Mouse (Mus musculus): Measurements from ENCODE around the gene Ovol2. TPM values are rescaled to one million over a fixed set of nuclear protein-coding genes. Genes with fewer than 3 reads are reported as not detected.

Ovol2 gene
- polyA plus RNA-seq, 1 experiment from 2014 or later: not detected

- H3K4me3 ChIP-seq (replicated peaks; ENCODE audit: low read length): no peak overlapping the region
- H3K9me3 ChIP-seq (ENCODE audit: control insufficient read depth, low read length): no peaks in the 10 kb centered on the region
- WGBS: 77% methylated on average over 9 of the region's 9 CpGs
- no peaks in the 10 kb centered on the region for H3K36me3 ChIP-seq (replicated peaks; ENCODE audit: control insufficient read depth, insufficient read depth)
- H3K4me2 ChIP-seq (replicated peaks): no peak overlapping the region
- H3K4me1 ChIP-seq (replicated peaks; ENCODE audit: control insufficient read depth, insufficient read depth, low read length): no peaks in the 10 kb centered on the region
- no peak overlapping the region for H3K27ac ChIP-seq
- H3K9ac ChIP-seq: no peak overlapping the region
- DNase-seq (ENCODE audit: low spot score) (no peak), ATAC-seq (ENCODE audit: low FRiP score) (no peak)
- no peaks in the 10 kb centered on the region for H3K27me3 ChIP-seq (ENCODE audit: control insufficient read depth, insufficient read depth, low read length)
Measured at GRCm38 (mm10) chr2:144299749-144300669, 31.9 kb downstream of the Ovol2 start.

GRCm38 (mm10) chr2:144295145-144295735, 36.7 kb downstream of the Ovol2 start:
- no peak overlapping the region for H3K27ac ChIP-seq
- H3K36me3 ChIP-seq (replicated peaks; ENCODE audit: control insufficient read depth, insufficient read depth): no peaks in the 10 kb centered on the region
- no peaks in the 10 kb centered on the region for H3K4me1 ChIP-seq (replicated peaks; ENCODE audit: control insufficient read depth, insufficient read depth, low read length)
- H3K27me3 ChIP-seq (ENCODE audit: control insufficient read depth, insufficient read depth, low read length): no peaks in the 10 kb centered on the region
- DNase-seq (ENCODE audit: low spot score) (no peak), ATAC-seq (ENCODE audit: low FRiP score) (no peak)
- no peak overlapping the region for H3K4me3 ChIP-seq (replicated peaks; ENCODE audit: low read length)
- H3K9me3 ChIP-seq (ENCODE audit: control insufficient read depth, low read length): no peaks in the 10 kb centered on the region
- H3K9ac ChIP-seq: no peak overlapping the region
- H3K4me2 ChIP-seq (replicated peaks): no peak overlapping the region
- 70% methylated on average over 9 of the region's 9 CpGs for WGBS

DNA sequence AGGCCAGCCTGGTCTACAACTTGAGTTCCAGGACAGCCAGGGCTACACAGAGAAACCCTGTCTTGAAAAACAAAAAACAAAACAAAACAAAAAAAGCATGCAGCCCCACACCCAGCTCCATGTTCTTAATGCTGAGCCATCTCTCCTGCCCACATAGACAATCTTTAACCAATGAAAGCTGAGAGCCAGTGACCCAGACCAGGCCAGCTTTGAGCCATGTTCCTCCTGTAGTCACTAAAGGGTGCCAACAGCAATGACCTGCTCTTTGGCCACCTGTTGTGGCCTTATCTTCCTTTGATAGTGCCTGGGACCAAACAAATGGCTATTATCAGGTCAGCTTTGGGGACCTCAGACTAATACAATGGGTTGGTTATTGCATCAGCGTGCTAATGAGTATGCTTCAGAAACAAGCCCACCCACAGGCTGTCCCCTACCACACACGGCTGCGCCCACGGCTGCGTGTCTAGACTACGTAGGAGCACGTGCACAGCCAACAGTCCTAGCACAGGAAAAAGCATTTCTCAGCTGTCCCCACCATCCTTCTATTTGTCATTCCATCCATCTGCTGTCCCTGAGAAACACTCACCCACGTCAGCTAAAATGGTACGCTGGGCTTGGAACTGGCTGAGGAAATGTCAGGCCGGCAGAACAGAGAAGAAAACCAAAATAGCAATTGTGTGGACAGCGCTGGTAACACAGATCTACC, 40.2 kb downstream of the Ovol2 start:
- no peaks in the 10 kb centered on the region for H3K36me3 ChIP-seq (replicated peaks; ENCODE audit: control insufficient read depth, insufficient read depth)
- H3K4me1 ChIP-seq (replicated peaks; ENCODE audit: control insufficient read depth, insufficient read depth, low read length): no peaks in the 10 kb centered on the region
- no peak overlapping the region for H3K4me2 ChIP-seq (replicated peaks)
- DNase-seq (ENCODE audit: low spot score) (no peak), ATAC-seq (ENCODE audit: low FRiP score) (no peak)
- no peaks in the 10 kb centered on the region for H3K27me3 ChIP-seq (ENCODE audit: control insufficient read depth, insufficient read depth, low read length)
- no peak overlapping the region for H3K9ac ChIP-seq
- WGBS: 81% methylated on average over 11 of the region's 11 CpGs
- H3K9me3 ChIP-seq (ENCODE audit: control insufficient read depth, low read length): no peaks in the 10 kb centered on the region
- no peak overlapping the region for H3K27ac ChIP-seq
- no peak overlapping the region for H3K4me3 ChIP-seq (replicated peaks; ENCODE audit: low read length)

DNA sequence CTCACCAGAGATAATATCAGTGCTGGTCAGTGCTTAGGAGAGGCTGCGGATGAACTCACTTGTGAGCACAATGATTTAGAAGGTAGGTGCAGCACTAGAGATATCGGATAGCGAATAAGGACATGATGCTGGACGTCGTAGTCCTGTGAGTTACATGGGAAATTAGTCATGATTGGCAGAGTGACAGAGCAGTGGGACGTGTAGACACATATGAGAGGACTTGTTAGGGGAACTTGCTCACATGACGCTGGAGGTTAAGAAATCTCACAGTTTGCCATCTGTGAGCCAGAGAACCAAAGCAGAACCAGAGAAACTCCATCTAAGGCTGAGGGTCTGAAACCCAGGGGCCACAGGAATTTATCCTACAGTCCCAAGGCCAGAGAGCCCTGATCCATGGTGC, 41.6 kb downstream of the Ovol2 start:
- Histone ChIP-seq H3K27ac (no peak overlapping the region), H3K4me1 (replicated peaks; ENCODE audit: control insufficient read depth, insufficient read depth, low read length) (no peaks in the 10 kb centered on the region), H3K27me3 (ENCODE audit: control insufficient read depth, insufficient read depth, low read length) (no peaks in the 10 kb centered on the region), H3K4me2 (replicated peaks) (no peak overlapping the region), H3K36me3 (replicated peaks; ENCODE audit: control insufficient read depth, insufficient read depth) (no peaks in the 10 kb centered on the region), H3K9ac (no peak overlapping the region), H3K9me3 (ENCODE audit: control insufficient read depth, low read length) (no peaks in the 10 kb centered on the region), H3K4me3 (replicated peaks; ENCODE audit: low read length) (no peak overlapping the region)
- 93% methylated on average over 7 of the region's 7 CpGs for WGBS
- DNase-seq (ENCODE audit: low spot score) (no peak), ATAC-seq (ENCODE audit: low FRiP score) (no peak)

DNA sequence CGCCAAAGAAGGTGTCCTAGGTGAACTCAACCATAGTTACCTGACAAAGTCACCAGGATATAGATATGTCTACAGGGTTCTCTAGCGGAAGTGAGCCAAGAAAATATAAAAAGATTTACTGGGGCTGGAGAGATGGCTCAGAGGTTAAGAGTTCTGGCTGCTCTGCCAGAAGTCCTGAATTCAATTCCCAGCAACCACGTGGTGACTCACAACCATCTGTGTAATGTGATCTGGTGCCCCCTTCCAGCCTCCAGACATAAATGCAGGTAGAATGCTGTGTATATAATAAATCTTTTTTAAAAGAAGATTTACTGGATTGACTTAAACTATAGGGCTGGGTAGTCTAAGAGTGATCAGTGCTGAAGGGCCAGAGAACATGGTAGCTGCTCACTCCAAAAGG, 50.5 kb downstream of the Ovol2 start:
- H3K4me1 ChIP-seq (replicated peaks; ENCODE audit: control insufficient read depth, insufficient read depth, low read length): no peaks in the 10 kb centered on the region

DNA sequence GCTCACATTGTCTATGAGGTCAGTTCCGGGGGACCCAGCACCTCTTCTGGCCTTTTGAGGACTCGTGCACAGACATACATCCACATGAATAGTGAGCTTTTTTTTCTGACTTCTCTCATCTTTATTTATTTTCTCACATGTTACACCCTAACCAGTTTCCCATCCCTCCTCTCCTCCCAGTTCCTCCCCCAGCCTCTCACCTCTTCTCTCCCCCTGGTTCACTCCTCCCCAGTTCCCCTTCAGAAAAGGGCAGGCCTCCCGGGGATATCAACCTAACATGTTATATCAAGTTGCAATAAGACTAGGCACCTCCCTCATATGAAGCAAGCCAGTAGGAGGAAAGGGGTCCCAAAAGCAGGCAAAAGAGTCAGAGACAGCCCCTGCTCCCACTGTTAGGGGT, 51.4 kb downstream of the Ovol2 start:
- 83% methylated on average over 3 of the region's 3 CpGs for WGBS
- ATAC-seq (ENCODE audit: low FRiP score): no peak

More for the DNA sequence above, 50.5 kb downstream of the Ovol2 start:
- Histone ChIP-seq H3K36me3 (replicated peaks; ENCODE audit: control insufficient read depth, insufficient read depth) (peaks cover 18% of the 10 kb centered on the region; the same call in 1 of the 2 replicates), H3K27ac (no peak overlapping the region), H3K4me3 (replicated peaks; ENCODE audit: low read length) (no peak overlapping the region), H3K27me3 (ENCODE audit: control insufficient read depth, insufficient read depth, low read length) (no peaks in the 10 kb centered on the region), H3K9me3 (ENCODE audit: control insufficient read depth, low read length) (no peaks in the 10 kb centered on the region), H3K4me2 (replicated peaks) (no peak overlapping the region), H3K9ac (no peak overlapping the region)
- no peak for ATAC-seq (ENCODE audit: low FRiP score)
- WGBS: 69% methylated on average over 3 of the region's 3 CpGs
- no peak for DNase-seq (ENCODE audit: low spot score)

DNA sequence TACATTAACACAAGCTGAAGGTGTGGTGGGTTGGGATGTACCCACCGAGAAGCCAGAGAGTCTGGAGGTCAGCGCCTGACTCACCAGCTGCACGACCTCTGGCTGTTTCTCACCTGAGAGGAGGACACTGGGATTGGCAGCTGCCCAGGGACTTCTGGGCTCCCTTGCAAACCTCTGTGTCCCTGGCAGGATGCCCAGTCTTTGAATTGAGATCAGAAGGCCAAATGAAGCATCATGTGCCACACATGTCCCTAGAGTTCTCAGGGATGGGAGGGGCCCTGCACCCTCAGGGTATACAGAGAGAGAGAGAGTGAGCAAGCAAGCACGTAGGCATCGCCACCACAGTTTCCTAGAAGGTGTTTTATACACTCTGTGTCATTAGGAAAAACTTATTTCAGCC, 52.2 kb downstream of the Ovol2 start:
- no peak overlapping the region for H3K4me3 ChIP-seq (replicated peaks; ENCODE audit: low read length)
- H3K27ac ChIP-seq: no peak overlapping the region
- no peaks in the 10 kb centered on the region for H3K27me3 ChIP-seq (ENCODE audit: control insufficient read depth, insufficient read depth, low read length)
- no peak overlapping the region for H3K9ac ChIP-seq
- no peak; the same call in 1 of the 2 replicates for ATAC-seq (ENCODE audit: low FRiP score)
- no peaks in the 10 kb centered on the region for H3K9me3 ChIP-seq (ENCODE audit: control insufficient read depth, low read length)
- no peaks in the 10 kb centered on the region for H3K4me1 ChIP-seq (replicated peaks; ENCODE audit: control insufficient read depth, insufficient read depth, low read length)
- WGBS: 68% methylated on average over 5 of the region's 5 CpGs
- no peak overlapping the region for H3K4me2 ChIP-seq (replicated peaks)
- DNase-seq (ENCODE audit: low spot score): no peak
- peaks cover 18% of the 10 kb centered on the region; the same call in 1 of the 2 replicates for H3K36me3 ChIP-seq (replicated peaks; ENCODE audit: control insufficient read depth, insufficient read depth)

More for the DNA sequence above, 51.4 kb downstream of the Ovol2 start:
- Histone ChIP-seq H3K4me1 (replicated peaks; ENCODE audit: control insufficient read depth, insufficient read depth, low read length) (no peaks in the 10 kb centered on the region), H3K36me3 (replicated peaks; ENCODE audit: control insufficient read depth, insufficient read depth) (peaks cover 18% of the 10 kb centered on the region; the same call in 1 of the 2 replicates), H3K4me2 (replicated peaks) (no peak overlapping the region), H3K9me3 (ENCODE audit: control insufficient read depth, low read length) (no peaks in the 10 kb centered on the region), H3K27me3 (ENCODE audit: control insufficient read depth, insufficient read depth, low read length) (no peaks in the 10 kb centered on the region), H3K27ac (no peak overlapping the region), H3K4me3 (replicated peaks; ENCODE audit: low read length) (no peak overlapping the region), H3K9ac (no peak overlapping the region)
- no peak for DNase-seq (ENCODE audit: low spot score)

DNA sequence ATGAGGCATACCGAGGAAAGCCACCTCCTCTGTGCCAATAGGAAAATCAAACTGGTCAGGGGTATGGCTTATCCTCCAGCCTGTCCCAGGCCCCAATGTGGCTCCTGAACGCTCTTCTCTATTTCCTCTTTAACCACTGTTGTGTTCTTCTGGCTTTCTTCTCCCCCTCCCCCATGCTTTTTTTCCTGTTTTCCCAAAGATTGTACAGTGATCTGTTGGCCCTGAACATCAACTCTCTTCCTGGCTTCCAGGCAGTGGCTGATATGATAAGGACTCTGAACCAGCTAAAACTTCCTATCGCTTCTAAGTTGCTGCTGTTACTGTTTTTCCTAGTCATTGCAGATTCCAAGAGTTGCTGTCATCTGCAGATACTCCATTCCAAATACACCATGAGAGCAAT, 55.1 kb downstream of the Ovol2 start:
- Histone ChIP-seq H3K9me3 (ENCODE audit: control insufficient read depth, low read length) (no peaks in the 10 kb centered on the region), H3K4me1 (replicated peaks; ENCODE audit: control insufficient read depth, insufficient read depth, low read length) (no peaks in the 10 kb centered on the region), H3K4me3 (replicated peaks; ENCODE audit: low read length) (no peak overlapping the region), H3K36me3 (replicated peaks; ENCODE audit: control insufficient read depth, insufficient read depth) (peaks cover 18% of the 10 kb centered on the region; the same call in 1 of the 2 replicates), H3K4me2 (replicated peaks) (no peak overlapping the region), H3K9ac (no peak overlapping the region), H3K27me3 (ENCODE audit: control insufficient read depth, insufficient read depth, low read length) (no peaks in the 10 kb centered on the region), H3K27ac (no peak overlapping the region)
- 91% methylated on average over 3 of the region's 3 CpGs for WGBS
- DNase-seq (ENCODE audit: low spot score) (no peak), ATAC-seq (ENCODE audit: low FRiP score) (no peak)

- no peak for ATAC-seq (ENCODE audit: low FRiP score)
- Histone ChIP-seq H3K4me1 (replicated peaks; ENCODE audit: control insufficient read depth, insufficient read depth, low read length) (peaks cover under 1% of the 10 kb centered on the region), H3K9ac (no peak overlapping the region), H3K4me2 (replicated peaks) (no peak overlapping the region), H3K36me3 (replicated peaks; ENCODE audit: control insufficient read depth, insufficient read depth) (peaks cover 15% of the 10 kb centered on the region; the same call in 1 of the 2 replicates), H3K27ac (no peak overlapping the region), H3K4me3 (replicated peaks; ENCODE audit: low read length) (no peak overlapping the region), H3K9me3 (ENCODE audit: control insufficient read depth, low read length) (no peaks in the 10 kb centered on the region), H3K27me3 (ENCODE audit: control insufficient read depth, insufficient read depth, low read length) (no peaks in the 10 kb centered on the region)
- WGBS: 75% methylated on average over 8 of the region's 8 CpGs
- no peak for DNase-seq (ENCODE audit: low spot score)
Measured at GRCm38 (mm10) chr2:144274741-144275140, 57.2 kb downstream of the Ovol2 start.
